Mouse (Mus musculus) midbrain, embryonic 11.5 days (tissue): ENCODE data around the gene Zfp583. TPM values are rescaled to one million over a fixed set of nuclear protein-coding genes. Genes with fewer than 3 reads are reported as not detected.
"Not testable (repeated sequence)": the region's sequence is repeated elsewhere in the genome, so short reads cannot be mapped to it uniquely, and the experiment has no call there.

Experiments used
- ATAC-seq: fragments of 200-750 bp; cut with Nextera tagmentation; 2 replicates; pipeline ENCODE4 v1.8.0; 2017; ENCODE audit warnings: moderate TSS enrichment, moderate library complexity; ENCODE audit not compliant: low FRiP score
- DNase-seq: peaks from one replicate; pipeline ENCODE4 v3.0.0; 2015; ENCODE audit warnings: low spot score; ENCODE audit errors: missing footprints
- H3K27ac ChIP-seq: fragments of 300-500 bp; sonication (generic); 2 replicates; pipeline ENCODE4 v1.5.1; 2014; ENCODE audit warnings: low read depth, low read length
- H3K27me3 ChIP-seq: fragments of 300-500 bp; sonication (generic); 2 replicates; pipeline ENCODE4 v1.6.1; 2014; ENCODE audit warnings: mild to moderate bottlenecking, low read length, moderate library complexity, mixed read lengths; ENCODE audit not compliant: control insufficient read depth, insufficient read depth
- H3K36me3 ChIP-seq: fragments of 300-500 bp; sonication (generic); 2 replicates; pipeline ENCODE4 v1.6.1; 2014; ENCODE audit warnings: mild to moderate bottlenecking, low read length, moderate library complexity, mixed read lengths; ENCODE audit not compliant: control insufficient read depth, insufficient read depth
- H3K4me1 ChIP-seq: fragments of 300-500 bp; sonication (generic); 2 replicates; pipeline ENCODE4 v1.6.1; 2014; ENCODE audit warnings: low read length; ENCODE audit not compliant: control insufficient read depth, insufficient read depth
- H3K4me2 ChIP-seq: fragments of 300-500 bp; sonication (generic); 2 replicates; pipeline ENCODE4 v1.6.1; 2014; ENCODE audit warnings: mild to moderate bottlenecking, moderate library complexity
- H3K4me3 ChIP-seq: fragments of 300-500 bp; sonication (generic); 2 replicates; pipeline ENCODE4 v1.5.1; 2014; ENCODE audit warnings: low read depth, low read length
- H3K9ac ChIP-seq: fragments of 300-500 bp; sonication (generic); 2 replicates; pipeline ENCODE4 v1.6.1; 2014; ENCODE audit warnings: low read length
- H3K9me3 ChIP-seq: fragments of 300-500 bp; sonication (generic); 2 replicates; pipeline ENCODE4 v1.6.1; 2016; ENCODE audit warnings: low read length; ENCODE audit not compliant: control insufficient read depth
- WGBS: fragments of 180-500 bp; shearing (Covaris S2); extraction: QIAGEN DNeasy Blood & Tissue Kit; methylation state at CpG from one replicate; pipeline ENCODE4 v1.1.7; 2014; 5-methylcytosine and 5-hydroxymethylcytosine counted together
- polyA plus RNA-seq: library from polyadenylated mRNA; unstranded; fragments of >200 nt; fragmentation: Nextera tagmentation; extraction: Ambion mirVana; gene quantifications from 2 replicates; pipeline ENCODE4 v1.2.1, GENCODE M21; 2014

The Zfp583 gene
- polyA plus RNA-seq = 7.2 and 10.4 TPM in 2 replicates

- Histone ChIP-seq H3K4me3 (peak within 1 kb of the TSS; percentile 48), H3K4me2 (peak within 1 kb of the TSS; percentile 57), H3K36me3 (no peaks in the 10 kb centered on the region), H3K9me3 (no peaks in the 10 kb centered on the region), H3K9ac (peak within 1 kb of the TSS; percentile 82), H3K27me3 (no peaks in the 10 kb centered on the region), H3K4me1 (peaks cover 6% of the 10 kb centered on the region; the same call in 1 of the 2 replicates), H3K27ac (peak within 1 kb of the TSS; percentile 71)
- peak; percentile 95 for ATAC-seq
- WGBS = 6% methylated on average over 31 of the region's 31 CpGs
- DNase-seq = peak; percentile 98
Measured at GRCm38 (mm10) chr7:6331233-6331956, at the start of gene Zfp583. Gene Zfp583 (minus strand): TSS chr7:6331285.

- Histone ChIP-seq H3K27ac (no peak overlapping the region), H3K36me3 (no peaks in the 10 kb centered on the region), H3K9me3 (no peaks in the 10 kb centered on the region), H3K4me3 (no peak overlapping the region), H3K9ac (no peak overlapping the region), H3K4me1 (peaks cover 6% of the 10 kb centered on the region), H3K27me3 (no peaks in the 10 kb centered on the region), H3K4me2 (no peak overlapping the region)
- ATAC-seq (no peak), DNase-seq (no peak)
- 91% methylated on average over 8 of the region's 8 CpGs for WGBS
Measured at GRCm38 (mm10) chr7:6378441-6378840, 47.4 kb upstream of the Zfp583 start.

- H3K4me3 ChIP-seq = no peak overlapping the region
- H3K27me3 ChIP-seq = no peaks in the 10 kb centered on the region
- no peak overlapping the region for H3K4me2 ChIP-seq
- H3K4me1 ChIP-seq = no peaks in the 10 kb centered on the region
- ATAC-seq (no peak), DNase-seq (no peak)
- WGBS = 95% methylated on average over 3 of the region's 3 CpGs
- no peak overlapping the region for H3K9ac ChIP-seq
- no peaks in the 10 kb centered on the region for H3K36me3 ChIP-seq
- no peak overlapping the region for H3K27ac ChIP-seq
- no peaks in the 10 kb centered on the region for H3K9me3 ChIP-seq
Measured at GRCm38 (mm10) chr7:6372993-6373392, 41.9 kb upstream of the Zfp583 start.

- H3K4me3 ChIP-seq = no peak overlapping the region
- H3K9me3 ChIP-seq = no peaks in the 10 kb centered on the region
- no peak overlapping the region for H3K27ac ChIP-seq
- ATAC-seq (no peak), DNase-seq (no peak)
- H3K4me1 ChIP-seq = no peaks in the 10 kb centered on the region
- H3K36me3 ChIP-seq = no peaks in the 10 kb centered on the region
- no peak overlapping the region for H3K4me2 ChIP-seq
- H3K9ac ChIP-seq = no peak overlapping the region
- H3K27me3 ChIP-seq = no peaks in the 10 kb centered on the region
- 86% methylated on average over 3 of the region's 3 CpGs for WGBS
Measured at GRCm38 (mm10) chr7:6369460-6369859, 38.4 kb upstream of the Zfp583 start.

- H3K27me3 ChIP-seq, H3K4me3 ChIP-seq, H3K4me2 ChIP-seq, H3K4me1 ChIP-seq, H3K27ac ChIP-seq, DNase-seq, H3K9ac ChIP-seq, H3K9me3 ChIP-seq, H3K36me3 ChIP-seq, ATAC-seq: not testable (repeated sequence)
- 80% methylated on average over 5 of the region's 5 CpGs for WGBS
Measured at GRCm38 (mm10) chr7:6368146-6368545, 37.1 kb upstream of the Zfp583 start.

- no peak overlapping the region for H3K27ac ChIP-seq
- H3K4me3 ChIP-seq = no peak overlapping the region
- WGBS = 89% methylated on average over 5 of the region's 5 CpGs
- no peak overlapping the region for H3K4me2 ChIP-seq
- H3K9ac ChIP-seq = no peak overlapping the region
- DNase-seq (no peak), ATAC-seq (no peak)
- H3K9me3 ChIP-seq = no peaks in the 10 kb centered on the region
- H3K27me3 ChIP-seq = no peaks in the 10 kb centered on the region
- peaks cover 3% of the 10 kb centered on the region; the same call in 1 of the 2 replicates for H3K4me1 ChIP-seq
- no peaks in the 10 kb centered on the region for H3K36me3 ChIP-seq
Measured at GRCm38 (mm10) chr7:6367185-6367584, 36.1 kb upstream of the Zfp583 start.

GRCm38 (mm10) chr7:6364761-6365160, 33.7 kb upstream of the Zfp583 start:
- ATAC-seq (no peak), DNase-seq (no peak)
- H3K36me3 ChIP-seq = no peaks in the 10 kb centered on the region
- H3K9me3 ChIP-seq = no peaks in the 10 kb centered on the region
- WGBS = 47% methylated on average over 1 of the region's 1 CpGs
- no peak overlapping the region for H3K9ac ChIP-seq
- H3K4me1 ChIP-seq = peaks cover 4% of the 10 kb centered on the region; the same call in 1 of the 2 replicates
- no peak overlapping the region for H3K4me3 ChIP-seq
- H3K27ac ChIP-seq = no peak overlapping the region
- no peak overlapping the region for H3K4me2 ChIP-seq
- H3K27me3 ChIP-seq = no peaks in the 10 kb centered on the region

GRCm38 (mm10) chr7:6363047-6363488, 32.0 kb upstream of the Zfp583 start, which contains the start of gene Zfp78:
Gene Zfp78 (plus strand): TSS chr7:6363280.
- Histone ChIP-seq H3K27me3 (no peaks in the 10 kb centered on the region), H3K9me3 (no peaks in the 10 kb centered on the region), H3K9ac (peak within 1 kb of the TSS; percentile 53), H3K4me3 (peak within 1 kb of the TSS; percentile 26), H3K4me2 (peak within 1 kb of the TSS; percentile 52), H3K4me1 (peaks cover 4% of the 10 kb centered on the region; the same call in 1 of the 2 replicates), H3K27ac (peak within 1 kb of the TSS; percentile 82), H3K36me3 (no peaks in the 10 kb centered on the region)
- DNase-seq (peak; percentile 99), ATAC-seq (peak; percentile 82)
- under 1% methylated on average over 23 of the region's 23 CpGs for WGBS

- peak overlapping the region; percentile 26 for H3K4me3 ChIP-seq
- ATAC-seq (peak; percentile 94), DNase-seq (peak; percentile 100)
- H3K4me2 ChIP-seq = peak overlapping the region; percentile 52
- 1% methylated on average over 38 of the region's 38 CpGs for WGBS
- no peaks in the 10 kb centered on the region for H3K36me3 ChIP-seq
- peak overlapping the region; percentile 53 for H3K9ac ChIP-seq
- no peaks in the 10 kb centered on the region for H3K27me3 ChIP-seq
- H3K4me1 ChIP-seq = peaks cover 4% of the 10 kb centered on the region; the same call in 1 of the 2 replicates
- H3K27ac ChIP-seq = peak overlapping the region; percentile 82
- no peaks in the 10 kb centered on the region for H3K9me3 ChIP-seq
Measured at GRCm38 (mm10) chr7:6362268-6363046, 31.4 kb upstream of the Zfp583 start.
